Mouse (Mus musculus) erythroblast, embryonic 14.5 days (primary cell): Measurements from ENCODE around the gene Prss1. TPM values are rescaled to one million over a fixed set of nuclear protein-coding genes. Genes with fewer than 3 reads are reported as not detected.
"Not testable (repeated sequence)": the region's sequence is repeated elsewhere in the genome, so short reads cannot be mapped to it uniquely, and the experiment has no call there.

Experiments used
- H3K27me3 ChIP-seq: 2 replicates; pipeline ENCODE4 v1.6.1; 2012; ENCODE audit warnings: inconsistent platforms; ENCODE audit not compliant: control insufficient read depth
- H3K36me3 ChIP-seq: 2 replicates; pipeline ENCODE4 v1.6.1; 2012; ENCODE audit warnings: mild to moderate bottlenecking, inconsistent platforms; ENCODE audit not compliant: control insufficient read depth
- H3K4me1 ChIP-seq: 2 replicates; pipeline ENCODE4 v1.6.1; 2012; ENCODE audit warnings: inconsistent platforms; ENCODE audit not compliant: control insufficient read depth
- H3K4me3 ChIP-seq: replicated peaks from 2 replicates; pipeline ENCODE3; 2012; ENCODE audit warnings: moderate library complexity, mild to moderate bottlenecking, inconsistent platforms
- H3K9me3 ChIP-seq: 2 replicates; pipeline ENCODE4 v1.6.1; 2012; ENCODE audit warnings: low read length, inconsistent platforms, mixed read lengths; ENCODE audit not compliant: control insufficient read depth
- GATA1 ChIP-seq: IDR thresholded peaks from 2 replicates; pipeline ENCODE4 v1.6.1; 2012; ENCODE audit warnings: low read length, inconsistent platforms, mixed read lengths
- TAL1 ChIP-seq: IDR thresholded peaks from 3 replicates; pipeline ENCODE4 v1.6.1; 2012; ENCODE audit warnings: low read length, inconsistent platforms, mixed read lengths
- polyA plus RNA-seq: library from polyadenylated mRNA; stranded (reverse); fragments of >175 nt; gene quantifications from 2 replicates; pipeline ENCODE4 v1.2.3, GENCODE M21; 2012

The Prss1 gene
- not detected in 2 replicates for polyA plus RNA-seq

GRCm38 (mm10) chr6:41458632-41459031 is at the start of gene Prss1:
Gene Prss1, plus strand, starts transcription at chr6:41458932.
- H3K27me3 ChIP-seq, H3K9me3 ChIP-seq, H3K4me3 ChIP-seq, H3K36me3 ChIP-seq, H3K4me1 ChIP-seq: not testable (repeated sequence)

DNA sequence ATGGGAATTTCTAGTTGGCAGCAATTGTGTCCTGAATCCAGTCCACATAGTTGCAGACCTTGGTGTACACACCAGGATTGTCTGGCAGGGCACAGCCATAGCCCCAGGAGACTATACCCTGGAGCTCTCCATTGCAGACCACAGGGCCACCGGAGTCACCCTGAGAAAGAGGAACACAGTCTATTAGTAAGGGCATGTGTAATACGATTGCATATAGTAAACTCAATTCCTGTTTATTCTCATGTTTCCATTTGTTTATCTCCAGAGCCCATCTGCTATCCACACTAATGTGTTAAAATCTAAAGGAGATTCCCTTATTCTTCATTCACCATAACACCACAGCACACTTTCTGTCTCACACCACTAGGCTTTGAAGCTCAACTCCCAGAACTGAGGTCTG is 16.5 kb upstream of the Prss1 start:
- not testable (repeated sequence) for H3K4me1 ChIP-seq, H3K27me3 ChIP-seq, H3K36me3 ChIP-seq, H3K4me3 ChIP-seq, H3K9me3 ChIP-seq

DNA sequence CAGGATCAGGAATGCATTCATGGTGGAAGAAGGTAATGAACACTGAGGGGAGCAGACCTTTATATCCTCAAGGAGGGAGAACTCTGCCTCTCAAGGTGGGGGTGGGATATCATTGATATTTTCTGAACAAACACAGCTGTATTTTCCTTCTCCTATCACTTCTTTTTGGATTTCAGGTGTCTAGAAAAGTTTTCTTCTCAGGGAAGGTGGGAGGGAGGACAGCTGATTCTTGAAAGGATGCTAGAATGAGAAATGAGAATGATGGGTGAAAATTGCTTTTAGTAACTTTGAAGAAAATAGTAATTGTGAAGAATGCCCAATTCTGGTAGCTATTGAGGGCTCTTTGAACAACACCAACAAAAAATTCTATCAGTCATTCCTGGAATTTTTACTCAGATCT is 12.7 kb upstream of the Prss1 start, which contains the start of gene Gm10334:
Gene Gm10334 (minus strand): TSS at position 101 of the 400 bp plus-strand sequence.
- not testable (repeated sequence) for H3K27me3 ChIP-seq, H3K4me1 ChIP-seq, H3K4me3 ChIP-seq, H3K9me3 ChIP-seq, H3K36me3 ChIP-seq

DNA sequence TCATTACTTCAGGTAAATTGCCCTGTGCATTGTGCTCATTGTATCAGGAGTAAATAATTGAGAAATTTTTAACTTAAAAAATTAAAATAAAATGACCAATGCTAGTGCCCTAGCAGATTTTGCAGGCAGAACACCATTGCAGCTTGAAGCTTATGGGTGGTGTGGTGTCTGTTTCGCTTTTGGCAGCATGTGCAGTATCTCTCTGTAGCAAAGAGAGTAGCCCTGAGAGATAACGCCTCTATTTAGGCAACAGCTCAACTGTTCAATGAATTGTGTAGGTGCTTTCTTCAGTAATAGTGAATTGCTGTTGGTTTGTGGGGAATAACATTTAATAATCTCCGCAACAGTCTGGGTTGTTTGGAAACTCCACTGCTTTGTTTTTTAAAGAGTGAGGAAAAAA is 40.6 kb downstream of the Prss1 start:
- Histone ChIP-seq H3K9me3 (no peaks in the 10 kb centered on the region), H3K4me3 (no peak overlapping the region), H3K36me3 (no peaks in the 10 kb centered on the region), H3K27me3 (no peaks in the 10 kb centered on the region), H3K4me1 (no peaks in the 10 kb centered on the region)
- no peak for TF ChIP-seq TAL1
- no peak for TF ChIP-seq GATA1

- Histone ChIP-seq H3K27me3 (no peaks in the 10 kb centered on the region), H3K4me3 (no peak overlapping the region), H3K36me3 (no peaks in the 10 kb centered on the region), H3K4me1 (no peaks in the 10 kb centered on the region), H3K9me3 (no peaks in the 10 kb centered on the region)
- TF ChIP-seq GATA1 (no peak), TAL1 (no peak)
These were observed 46.2 kb downstream of the Prss1 start for GRCm38 (mm10) chr6:41504915-41505314.

- H3K9me3 ChIP-seq, result no peaks in the 10 kb centered on the region
- TF ChIP-seq GATA1 (no peak), TAL1 (no peak)
- H3K27me3 ChIP-seq, result no peaks in the 10 kb centered on the region
- no peaks in the 10 kb centered on the region for H3K4me1 ChIP-seq
- no peak overlapping the region for H3K4me3 ChIP-seq
- no peaks in the 10 kb centered on the region for H3K36me3 ChIP-seq
These were observed 46.6 kb downstream of the Prss1 start for GRCm38 (mm10) chr6:41505323-41505722.

Other genes starting within 250 kb of the Prss1 start
- not detected in 2 replicates for gene Try4, start 156.7 kb upstream of the Prss1 start, polyA plus RNA-seq
- not detected in 2 replicates for gene Try5, start 142.1 kb upstream of the Prss1 start, polyA plus RNA-seq
- not detected in 2 replicates for gene Try10, start 104.8 kb upstream of the Prss1 start, polyA plus RNA-seq
- gene Prss3, start 81.3 kb upstream of the Prss1 start, polyA plus RNA-seq, result not detected in 2 replicates
- gene Gm5771, start 66.6 kb upstream of the Prss1 start, polyA plus RNA-seq, result not detected in 2 replicates
- not detected in 2 replicates for gene Gm10334, start 12.8 kb upstream of the Prss1 start, polyA plus RNA-seq
- not detected in 2 replicates for gene Prss2, start 62.9 kb downstream of the Prss1 start, polyA plus RNA-seq
- gene Ephb6, start 146.6 kb downstream of the Prss1 start, polyA plus RNA-seq, result 0.10 TPM in 1 of 2 replicates, not detected in the other
- 0.04 TPM in 1 of 2 replicates, not detected in the other for gene Trpv6, start 177.5 kb downstream of the Prss1 start, polyA plus RNA-seq
- gene Trpv5, start 221.8 kb downstream of the Prss1 start, polyA plus RNA-seq, result 0.01 TPM in 1 of 2 replicates, not detected in the other
- not detected in 2 replicates for gene Llcfc1, start 225.5 kb downstream of the Prss1 start, polyA plus RNA-seq
- 24.5 and 29.0 TPM in 2 replicates for gene Kel, start 245.4 kb downstream of the Prss1 start, polyA plus RNA-seq